Mouse (Mus musculus): ENCODE data around the gene Apoc1. TPM values are rescaled to one million over a fixed set of nuclear protein-coding genes. Genes with fewer than 3 reads are reported as not detected.

The Apoc1 gene
- total and polyA plus RNA-seq, 2 experiments from 2014 or later, result 5.1 to 9.0 TPM

GRCm38 (mm10) chr7:19678901-19679300 lies 13.6 kb downstream of the Apoc1 start:
- H3K27ac ChIP-seq (ENCODE audit: low read depth, low read length), result no peak overlapping the region
- 75% methylated on average over 3 of the region's 3 CpGs for WGBS

DNA sequence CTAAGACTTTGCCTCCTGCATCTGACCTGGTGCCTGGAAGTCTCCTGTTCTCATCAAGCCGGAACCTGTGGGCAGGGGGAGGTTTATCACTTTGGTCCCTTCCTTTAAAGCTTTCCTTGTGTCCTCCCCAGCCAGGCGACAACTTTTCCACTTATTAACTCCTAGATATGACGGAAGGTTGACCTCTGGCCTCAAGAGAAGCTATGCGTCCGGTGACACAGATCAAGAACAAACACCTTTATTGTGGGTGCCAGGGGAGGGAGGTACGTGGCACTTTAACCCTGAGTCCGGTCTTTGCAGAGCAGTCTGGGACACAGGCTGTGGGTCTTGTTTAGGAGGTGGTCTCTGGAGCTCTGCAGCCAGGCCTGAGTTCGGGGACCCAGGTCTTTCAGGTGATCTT lies 14.6 kb downstream of the Apoc1 start, which contains the start of gene Apoc2:
Apoc2 (minus strand) TSS at position 70 of the 400 bp plus-strand sequence.
- 83% methylated on average over 8 of the region's 8 CpGs for WGBS

More at GRCm38 (mm10) chr7:19678901-19679300, 13.6 kb downstream of the Apoc1 start:
- Histone ChIP-seq H3K4me2 (ENCODE audit: low read depth, low read length, poor library complexity, severe bottlenecking) (no peak overlapping the region), H3K27me3 (ENCODE audit: insufficient read depth, low read length) (no peaks in the 10 kb centered on the region), H3K4me1 (ENCODE audit: insufficient read depth, low read length) (no peaks in the 10 kb centered on the region), H3K9ac (replicated peaks; ENCODE audit: low read length, poor library complexity, severe bottlenecking) (no peak overlapping the region), H3K36me3 (ENCODE audit: insufficient read depth, low read length) (no peaks in the 10 kb centered on the region), H3K9me3 (ENCODE audit: low read length) (no peaks in the 10 kb centered on the region), H3K4me3 (ENCODE audit: low read depth, low read length) (no peak overlapping the region)
- DNase-seq (ENCODE audit: low spot score), result no peak
- TF ChIP-seq CTCF (IDR thresholded peaks at IDR 0.05), result no peak
- no peak for ATAC-seq (ENCODE audit: low FRiP score)

DNA sequence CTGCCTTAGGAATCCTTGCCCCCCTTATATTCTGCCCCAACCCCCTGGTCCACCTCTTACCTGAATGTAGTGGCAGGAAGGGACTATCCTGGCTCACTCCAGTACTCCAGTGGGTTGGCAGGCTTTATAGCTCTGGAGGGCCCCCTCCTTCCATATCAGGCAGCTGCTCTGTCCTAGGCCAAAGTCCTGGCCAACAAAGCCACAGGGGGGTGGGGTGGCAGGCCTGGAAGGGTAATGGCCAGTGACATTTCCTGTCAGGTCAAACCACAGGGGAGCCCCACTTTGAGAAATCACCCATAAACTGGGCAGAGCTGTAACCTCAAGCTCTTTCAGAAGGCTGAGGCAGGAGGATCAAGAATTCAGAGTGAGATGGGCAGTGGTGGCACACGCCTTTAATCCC lies 15.8 kb downstream of the Apoc1 start:
- Histone ChIP-seq H3K9ac (replicated peaks; ENCODE audit: low read length, poor library complexity, severe bottlenecking) (no peak overlapping the region), H3K27me3 (ENCODE audit: insufficient read depth, low read length) (no peaks in the 10 kb centered on the region), H3K4me1 (ENCODE audit: insufficient read depth, low read length) (no peaks in the 10 kb centered on the region), H3K4me2 (ENCODE audit: low read depth, low read length, poor library complexity, severe bottlenecking) (no peak overlapping the region), H3K9me3 (ENCODE audit: low read length) (no peaks in the 10 kb centered on the region), H3K36me3 (ENCODE audit: insufficient read depth, low read length) (no peaks in the 10 kb centered on the region), H3K27ac (ENCODE audit: low read depth, low read length) (no peak overlapping the region), H3K4me3 (ENCODE audit: low read depth, low read length) (no peak overlapping the region)
- no peak for TF ChIP-seq CTCF (IDR thresholded peaks at IDR 0.05)
- ATAC-seq (ENCODE audit: low FRiP score) (no peak), DNase-seq (ENCODE audit: low spot score) (no peak)
- 81% methylated on average over 1 of the region's 1 CpGs for WGBS

More for the DNA sequence above, 14.6 kb downstream of the Apoc1 start, which contains the start of gene Apoc2:
- no peak within 1 kb of the TSS for H3K27ac ChIP-seq (ENCODE audit: low read depth, low read length)
- TF ChIP-seq CTCF (IDR thresholded peaks at IDR 0.05), result no peak
- H3K36me3 ChIP-seq (ENCODE audit: insufficient read depth, low read length), result no peaks in the 10 kb centered on the region
- ATAC-seq (ENCODE audit: low FRiP score), result no peak
- no peaks in the 10 kb centered on the region for H3K27me3 ChIP-seq (ENCODE audit: insufficient read depth, low read length)
- no peak within 1 kb of the TSS for H3K4me2 ChIP-seq (ENCODE audit: low read depth, low read length, poor library complexity, severe bottlenecking)
- no peak within 1 kb of the TSS for H3K9ac ChIP-seq (replicated peaks; ENCODE audit: low read length, poor library complexity, severe bottlenecking)
- H3K4me3 ChIP-seq (ENCODE audit: low read depth, low read length), result no peak within 1 kb of the TSS
- no peak for DNase-seq (ENCODE audit: low spot score)
- no peaks in the 10 kb centered on the region for H3K9me3 ChIP-seq (ENCODE audit: low read length)
- H3K4me1 ChIP-seq (ENCODE audit: insufficient read depth, low read length), result no peaks in the 10 kb centered on the region

DNA sequence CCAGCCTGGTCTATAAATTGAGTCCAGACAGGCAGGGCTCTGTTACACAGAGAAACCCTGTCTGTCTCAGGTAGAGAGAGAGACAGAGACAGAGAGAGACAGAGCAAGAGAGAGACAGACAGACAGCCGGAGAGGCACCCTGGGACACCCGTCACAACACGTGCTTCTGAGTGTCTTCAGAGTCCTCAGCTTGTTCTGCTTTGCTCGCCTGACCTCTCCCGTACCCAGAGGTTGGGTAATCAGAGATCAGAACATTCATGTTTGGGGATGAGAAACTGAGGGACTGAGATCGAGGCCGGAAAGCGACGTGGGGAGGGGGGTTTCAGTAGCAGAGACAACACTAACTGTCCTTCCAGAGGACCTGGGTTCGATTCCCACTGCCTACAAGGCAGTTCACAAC lies 16.6 kb downstream of the Apoc1 start:
- Histone ChIP-seq H3K27me3 (ENCODE audit: insufficient read depth, low read length) (no peaks in the 10 kb centered on the region), H3K4me2 (ENCODE audit: low read depth, low read length, poor library complexity, severe bottlenecking) (no peak overlapping the region), H3K4me1 (ENCODE audit: insufficient read depth, low read length) (no peaks in the 10 kb centered on the region), H3K27ac (ENCODE audit: low read depth, low read length) (no peak overlapping the region), H3K36me3 (ENCODE audit: insufficient read depth, low read length) (no peaks in the 10 kb centered on the region), H3K9ac (replicated peaks; ENCODE audit: low read length, poor library complexity, severe bottlenecking) (no peak overlapping the region), H3K4me3 (ENCODE audit: low read depth, low read length) (no peak overlapping the region), H3K9me3 (ENCODE audit: low read length) (no peaks in the 10 kb centered on the region)
- 79% methylated on average over 10 of the region's 10 CpGs for WGBS
- ATAC-seq (ENCODE audit: low FRiP score), result no peak
- DNase-seq (ENCODE audit: low spot score), result no peak
- TF ChIP-seq CTCF (IDR thresholded peaks at IDR 0.05), result no peak

GRCm38 (mm10) chr7:19673083-19673699 lies 19.3 kb downstream of the Apoc1 start:
- 68% methylated on average over 14 of the region's 14 CpGs for WGBS
- TF ChIP-seq CTCF (IDR thresholded peaks at IDR 0.05), result no peak

GRCm38 (mm10) chr7:19671511-19671910 lies 20.9 kb downstream of the Apoc1 start:
- TF ChIP-seq CTCF (IDR thresholded peaks at IDR 0.05), result no peak
- H3K4me1 ChIP-seq (ENCODE audit: insufficient read depth, low read length), result no peaks in the 10 kb centered on the region

More at GRCm38 (mm10) chr7:19673083-19673699, 19.3 kb downstream of the Apoc1 start:
- Histone ChIP-seq H3K4me2 (ENCODE audit: low read depth, low read length, poor library complexity, severe bottlenecking) (no peak overlapping the region), H3K9ac (replicated peaks; ENCODE audit: low read length, poor library complexity, severe bottlenecking) (no peak overlapping the region), H3K36me3 (ENCODE audit: insufficient read depth, low read length) (no peaks in the 10 kb centered on the region), H3K4me3 (ENCODE audit: low read depth, low read length) (no peak overlapping the region), H3K27ac (ENCODE audit: low read depth, low read length) (no peak overlapping the region), H3K9me3 (ENCODE audit: low read length) (no peaks in the 10 kb centered on the region), H3K4me1 (ENCODE audit: insufficient read depth, low read length) (no peaks in the 10 kb centered on the region), H3K27me3 (ENCODE audit: insufficient read depth, low read length) (no peaks in the 10 kb centered on the region)
- ATAC-seq (ENCODE audit: low FRiP score) (no peak), DNase-seq (ENCODE audit: low spot score) (no peak)

More at GRCm38 (mm10) chr7:19671511-19671910, 20.9 kb downstream of the Apoc1 start:
- no peak overlapping the region for H3K4me3 ChIP-seq (ENCODE audit: low read depth, low read length)
- no peak overlapping the region for H3K27ac ChIP-seq (ENCODE audit: low read depth, low read length)
- no peak overlapping the region for H3K4me2 ChIP-seq (ENCODE audit: low read depth, low read length, poor library complexity, severe bottlenecking)
- no peaks in the 10 kb centered on the region for H3K9me3 ChIP-seq (ENCODE audit: low read length)
- WGBS, result 75% methylated on average over 10 of the region's 10 CpGs
- H3K27me3 ChIP-seq (ENCODE audit: insufficient read depth, low read length), result no peaks in the 10 kb centered on the region
- no peaks in the 10 kb centered on the region for H3K36me3 ChIP-seq (ENCODE audit: insufficient read depth, low read length)
- no peak for DNase-seq (ENCODE audit: low spot score)
- H3K9ac ChIP-seq (replicated peaks; ENCODE audit: low read length, poor library complexity, severe bottlenecking), result no peak overlapping the region
- no peak for ATAC-seq (ENCODE audit: low FRiP score)

Data from midbrain, postnatal 0 days (tissue).